ENCODE assay signal across 31 mouse cellular contexts in genomic region chr5:137068711-137069110, GRCm38 (mm10). TPM values are rescaled to one million over a fixed set of nuclear protein-coding genes. Genes with fewer than 3 reads are reported as not detected.
DNase-seq lines count a peak whose midpoint lies in the region; ATAC-seq and TF ChIP-seq lines count a peak whose summit lies in the region.
"Had no signal": no experiment of that assay in that cellular context is flagged by ENCODE, and none has a peak within 500 bp of the region (broad histone marks: within the 10 kb centered on the region; RNA-seq: fewer than 3 reads in every experiment).

No protein-coding gene starts in this region.

- H3K36me3 ChIP-seq in stomach, postnatal 0 days (ENCODE audit: control insufficient read depth, insufficient read depth, low read length): no peaks in the 10 kb centered on the region; the same call in 1 of the 2 replicates
- H3K36me3 ChIP-seq: limb, embryonic 10.5 days; limb, embryonic 15.5 days; liver, embryonic 13.5 days; midbrain, embryonic 12.5 days; neural tube, embryonic 15.5 days; stomach, embryonic 15.5 days had no signal

- peaks cover 5% of the 10 kb centered on the region; the same call in 1 of the 2 replicates for H3K4me1 ChIP-seq in embryonic fibroblast, embryonic 13.5 days (ENCODE audit: control insufficient read depth, insufficient read depth, low read length)
- H3K4me1 ChIP-seq in stomach, postnatal 0 days (replicated peaks; ENCODE audit: control insufficient read depth, insufficient read depth): peaks cover 2% of the 10 kb centered on the region; the same call in 1 of the 2 replicates

- no peak overlapping the region for H3K9ac ChIP-seq in stomach, postnatal 0 days (ENCODE audit: low read length)
- H3K9ac ChIP-seq: limb, embryonic 15.5 days; liver, embryonic 13.5 days; midbrain, embryonic 12.5 days; neural tube, embryonic 15.5 days; stomach, embryonic 15.5 days had no signal

- ATAC-seq in stomach, postnatal 0 days (ENCODE audit: low FRiP score, low TSS enrichment): no peak
- ATAC-seq: forebrain, embryonic 14.5 days; hindbrain, postnatal 0 days; intestine, embryonic 16.5 days; lung, postnatal 0 days had no signal

- TF ChIP-seq POLR2A in embryonic fibroblast, embryonic 13.5 days (IDR thresholded peaks at IDR 0.05; ENCODE audit: low read depth, low read length): 0 out of 2 replicates have a peak, but pooled peaks have one; percentile 35

- TF ChIP-seq EP300 in stomach, postnatal 0 days (optimal IDR thresholded peaks at IDR 0.05): no peak

- no peaks in the 10 kb centered on the region for H3K27me3 ChIP-seq in stomach, postnatal 0 days (ENCODE audit: control insufficient read depth, insufficient read depth, low read length)
- H3K27me3 ChIP-seq: limb, embryonic 15.5 days; stomach, embryonic 15.5 days had no signal

- no peak overlapping the region for H3K4me2 ChIP-seq in stomach, postnatal 0 days (replicated peaks; ENCODE audit: low read depth)
- H3K4me2 ChIP-seq: limb, embryonic 15.5 days; liver, embryonic 13.5 days; midbrain, embryonic 12.5 days; neural tube, embryonic 15.5 days; stomach, embryonic 15.5 days had no signal

- DNase-seq in 416B (ENCODE audit: low read depth): peak; percentile 83
- DNase-seq in ES-CJ7 (ENCODE audit: low read depth, low spot score): peak; percentile 32
- DNase-seq in thymus, postnatal 36 days: peak; percentile 9 to 46
- DNase-seq in left cerebral cortex, adult 9 months (ENCODE audit: low spot score in 2 of 2): no peak
- no peak for DNase-seq in stomach, postnatal 0 days (ENCODE audit: low spot score)
- DNase-seq in B cell, adult 2 months: no peak
- DNase-seq: adrenal gland, postnatal 14 days; cerebellum, adult 18-20 months; cerebellum, postnatal 10 days; gastrocnemius, postnatal 14 days; heart, postnatal 14 days; kidney, adult 8-10 months; kidney, postnatal 4 days; liver, embryonic 13.5 days; lung, adult 18-20 months; lung, postnatal 4 days; retina, postnatal 1 day; right cerebral cortex, postnatal 25 days had no signal

- no peak for TF ChIP-seq CTCF in embryonic fibroblast, embryonic 13.5 days (IDR thresholded peaks at IDR 0.05; ENCODE audit: borderline replicate concordance, insufficient read depth, low read length)
- TF ChIP-seq CTCF in stomach, postnatal 0 days (IDR thresholded peaks at IDR 0.05; ENCODE audit: low read depth): no peak

- peak overlapping the region; percentile 74; the same call in 1 of the 2 replicates for H3K27ac ChIP-seq in embryonic fibroblast, embryonic 13.5 days (ENCODE audit: insufficient read depth, low read length)
- no peak overlapping the region for H3K27ac ChIP-seq in stomach, postnatal 0 days (replicated peaks)
- H3K27ac ChIP-seq: hindbrain, postnatal 0 days; kidney, postnatal 0 days; limb, embryonic 10.5 days; limb, embryonic 15.5 days; liver, embryonic 13.5 days; midbrain, embryonic 12.5 days; neural tube, embryonic 15.5 days; stomach, embryonic 15.5 days had no signal

- WGBS in stomach, postnatal 0 days: 76% methylated on average over 4 of the region's 4 CpGs

- no peaks in the 10 kb centered on the region for H3K9me3 ChIP-seq in stomach, postnatal 0 days (ENCODE audit: control insufficient read depth, low read length)
- H3K9me3 ChIP-seq: limb, embryonic 10.5 days; limb, embryonic 15.5 days; liver, embryonic 13.5 days; megakaryocyte, embryonic 14.5 days; midbrain, embryonic 12.5 days; neural tube, embryonic 15.5 days; stomach, embryonic 15.5 days had no signal

- 0 out of 2 replicates have a peak overlapping the region, but pooled peaks have one; percentile 73 for H3K4me3 ChIP-seq in embryonic fibroblast, embryonic 13.5 days (ENCODE audit: insufficient read depth, low read length)
- H3K4me3 ChIP-seq in stomach, postnatal 0 days (ENCODE audit: low read depth, low read length): no peak overlapping the region
- H3K4me3 ChIP-seq: limb, embryonic 10.5 days; limb, embryonic 15.5 days; liver, embryonic 13.5 days; megakaryocyte, embryonic 14.5 days; midbrain, embryonic 12.5 days; neural tube, embryonic 15.5 days; stomach, embryonic 15.5 days had no signal

RNA-seq across cellular contexts. Expression of gene Serpine1, which starts 3.4 kb away (rescaled TPM):
- 646 and 1,921 TPM in 2 replicates for polyA plus RNA-seq in embryonic fibroblast, embryonic 13.5 days (2011; ENCODE audit: insufficient read length, low read depth, missing spikeins)
- 0.25 and 0.27 TPM in 2 replicates for polyA plus RNA-seq in stomach, postnatal 0 days (2015; fragmentation: Nextera tagmentation; extraction: Ambion mirVana)

RNA-seq across cellular contexts. Expression of gene Ap1s1, which starts 22.8 kb away (rescaled TPM):
- 149 and 166 TPM in 2 replicates for polyA plus RNA-seq in embryonic fibroblast, embryonic 13.5 days (2011; ENCODE audit: insufficient read length, low read depth, missing spikeins)
- polyA plus RNA-seq in stomach, postnatal 0 days (2015; fragmentation: Nextera tagmentation; extraction: Ambion mirVana): 140 and 146 TPM in 2 replicates

RNA-seq across cellular contexts. Expression of gene Vgf, which starts 42.5 kb away (rescaled TPM):
- polyA plus RNA-seq in embryonic fibroblast, embryonic 13.5 days (2011; ENCODE audit: insufficient read length, low read depth, missing spikeins): 2.1 and 3.8 TPM in 2 replicates
- 1.8 TPM in 2 replicates for polyA plus RNA-seq in stomach, postnatal 0 days (2015; fragmentation: Nextera tagmentation; extraction: Ambion mirVana)
- polyA plus RNA-seq: heart, embryonic 14.5 days; liver, embryonic 13.5 days had no signal

RNA-seq across cellular contexts. Expression of gene Trim56, which starts 47.3 kb away (rescaled TPM):
- 20.2 and 23.4 TPM in 2 replicates for polyA plus RNA-seq in embryonic fibroblast, embryonic 13.5 days (2011; ENCODE audit: insufficient read length, low read depth, missing spikeins)
- polyA plus RNA-seq in stomach, postnatal 0 days (2015; fragmentation: Nextera tagmentation; extraction: Ambion mirVana): 4.4 and 4.5 TPM in 2 replicates

Comparison
In these comparisons a context has a peak if more than half of its experiments do, and no peak if none do; other contexts are left out.
1. DNase-seq: peak in 416B (single experiment), ES-CJ7 (single experiment) and thymus, postnatal 36 days (2 of 2); none in left cerebral cortex, adult 9 months (0 of 2), stomach, postnatal 0 days (single experiment) and B cell, adult 2 months (0 of 2).
2. RNA of gene Serpine1, which starts 3.4 kb away (polyA plus RNA-seq): 646 to 1,921 TPM in embryonic fibroblast, embryonic 13.5 days; 0.25 to 0.27 TPM in stomach, postnatal 0 days; every median in the first group is over 100 times any median in the second.